Mouse (Mus musculus) cerebellum, adult 2 months (tissue): ENCODE results near the gene Zfp385c.

Experiments used
- CTCF ChIP-seq: fragments of 200-500 bp; IDR thresholded peaks from 2 replicates; pipeline ENCODE4 v1.5.1; 2011; ENCODE audit warnings: low read depth, mild to moderate bottlenecking, control low read depth, low read length, moderate library complexity, borderline replicate concordance; ENCODE audit not compliant: insufficient read depth
- POLR2A ChIP-seq: fragments of 200-500 bp; IDR thresholded peaks from 2 replicates; pipeline ENCODE4 v1.6.1; 2011; ENCODE audit warnings: low read length, control low read depth, borderline replicate concordance; ENCODE audit not compliant: insufficient read depth

DNA sequence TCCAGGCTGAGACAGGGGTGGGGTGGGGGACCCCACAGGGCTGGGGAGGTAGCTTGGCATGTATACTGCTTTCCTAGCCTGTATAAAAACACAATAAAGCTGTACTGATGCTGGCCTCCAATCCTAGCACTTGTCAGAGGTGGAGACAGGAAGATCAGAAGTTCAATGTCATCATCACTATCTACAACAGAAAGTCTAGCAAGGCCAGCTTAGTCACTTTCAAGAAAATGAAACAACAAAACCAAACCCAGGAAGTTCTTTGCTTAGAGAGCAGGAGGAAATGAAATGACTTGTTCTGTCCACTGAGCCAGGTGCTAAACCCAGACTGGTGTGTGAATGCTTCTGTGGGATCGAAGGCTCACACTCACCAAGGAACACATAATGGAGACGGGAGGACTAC, 103.8 kb downstream of the Zfp385c start:
- TF ChIP-seq CTCF: no peak
- no peak for TF ChIP-seq POLR2A
